Mouse (Mus musculus) hematopoietic stem cell, adult 5-6 weeks (primary cell): ENCODE data around the gene Cers1. TPM values are rescaled to one million over a fixed set of nuclear protein-coding genes. Genes with fewer than 3 reads are reported as not detected.
A peak's percentile ranks its signal among the peaks of the same experiment; 100 is the strongest.

Source experiments
- ATAC-seq, 2 experiments: fragments of 125-278 bp in 1 of 2; replicated peaks in 1 of 2; 2 replicates each; pipeline ENCODE4 v1.8.0; 2016 to 2017; ENCODE audit warnings: inconsistent platforms in 2 of 2, mild to moderate bottlenecking in 2 of 2, moderate number of reproducible peaks in 2 of 2, low read depth in 1 of 2, moderate TSS enrichment in 1 of 2; ENCODE audit not compliant: low FRiP score in 2 of 2, poor library complexity in 2 of 2, severe bottlenecking in 2 of 2, insufficient read depth in 1 of 2, low TSS enrichment in 1 of 2
- total RNA-seq: library from RNA; stranded (forward); fragments of 172-1452, 232-1000 nt; gene quantifications from 2 replicates; pipeline ENCODE4 v1.2.3, GENCODE M21; 2017

Gene Cers1
- total RNA-seq, 1 experiment from 2014 or later = not detected

DNA sequence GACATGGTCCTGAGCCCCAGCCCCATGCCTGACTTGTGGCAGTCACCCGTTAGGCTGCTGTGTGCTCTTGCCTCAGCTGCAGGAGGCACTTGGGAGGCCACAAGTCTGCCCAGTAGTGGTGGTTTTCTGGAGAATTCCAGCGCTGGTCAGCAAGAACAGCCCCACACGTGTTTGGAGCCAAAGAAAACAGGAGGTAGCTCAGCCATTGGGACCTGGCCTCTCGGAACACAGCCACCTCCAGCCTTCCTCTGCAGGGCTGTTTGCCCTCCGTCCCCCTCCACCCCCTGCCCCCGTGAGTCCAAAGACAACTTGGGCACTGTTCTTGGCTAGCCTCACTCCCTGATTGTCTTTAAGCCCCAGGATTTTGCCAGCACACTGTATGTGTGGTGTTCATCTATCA is 56.4 kb downstream of the Cers1 start:
- ATAC-seq = no peak

DNA sequence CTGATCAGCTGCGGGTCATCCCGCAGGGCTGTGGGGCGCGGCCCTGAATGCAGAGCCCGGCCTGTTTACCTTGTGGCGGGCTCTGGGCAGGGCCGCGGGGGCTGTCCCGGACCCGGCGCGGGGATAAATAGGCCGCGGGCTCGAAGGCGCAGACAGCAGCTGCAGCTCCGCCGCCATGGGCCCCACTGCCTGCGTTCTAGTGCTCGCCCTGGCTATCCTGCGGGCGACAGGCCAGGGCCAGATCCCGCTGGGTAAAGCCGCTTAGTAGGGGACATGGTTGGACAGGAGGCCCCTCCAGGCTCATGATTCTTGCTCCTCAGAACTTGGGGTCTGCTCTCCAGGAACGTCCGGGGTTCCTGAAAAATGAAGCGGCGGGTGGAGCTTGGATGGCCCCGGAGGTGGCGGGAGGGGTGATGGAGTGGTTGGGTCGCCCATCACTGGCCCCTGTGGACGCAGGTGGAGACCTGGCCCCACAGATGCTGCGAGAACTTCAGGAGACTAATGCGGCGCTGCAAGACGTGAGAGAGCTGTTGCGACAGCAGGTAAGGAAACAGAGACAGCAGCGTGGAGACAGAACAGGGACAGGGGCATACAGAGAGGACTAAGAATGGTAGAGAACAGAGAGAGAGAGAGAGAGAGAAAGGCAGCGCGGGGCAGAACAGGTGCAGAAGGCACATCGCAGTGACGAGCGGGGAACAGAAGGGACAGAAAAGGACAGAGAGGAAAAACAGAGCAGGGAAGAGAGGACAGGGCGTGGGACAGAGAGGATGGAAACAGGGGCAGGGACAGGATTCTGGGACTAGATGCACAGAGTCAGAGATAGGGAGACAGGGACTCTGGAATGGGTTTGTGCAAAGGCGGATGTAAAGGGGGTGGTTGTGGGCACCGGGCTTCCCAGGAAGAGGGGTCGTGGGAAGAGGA is 58.1 kb downstream of the Cers1 start, which contains the start of gene Comp:
Gene Comp, plus strand, starts transcription at position 162 of the 921 bp plus-strand sequence.
- ATAC-seq = no peak

DNA sequence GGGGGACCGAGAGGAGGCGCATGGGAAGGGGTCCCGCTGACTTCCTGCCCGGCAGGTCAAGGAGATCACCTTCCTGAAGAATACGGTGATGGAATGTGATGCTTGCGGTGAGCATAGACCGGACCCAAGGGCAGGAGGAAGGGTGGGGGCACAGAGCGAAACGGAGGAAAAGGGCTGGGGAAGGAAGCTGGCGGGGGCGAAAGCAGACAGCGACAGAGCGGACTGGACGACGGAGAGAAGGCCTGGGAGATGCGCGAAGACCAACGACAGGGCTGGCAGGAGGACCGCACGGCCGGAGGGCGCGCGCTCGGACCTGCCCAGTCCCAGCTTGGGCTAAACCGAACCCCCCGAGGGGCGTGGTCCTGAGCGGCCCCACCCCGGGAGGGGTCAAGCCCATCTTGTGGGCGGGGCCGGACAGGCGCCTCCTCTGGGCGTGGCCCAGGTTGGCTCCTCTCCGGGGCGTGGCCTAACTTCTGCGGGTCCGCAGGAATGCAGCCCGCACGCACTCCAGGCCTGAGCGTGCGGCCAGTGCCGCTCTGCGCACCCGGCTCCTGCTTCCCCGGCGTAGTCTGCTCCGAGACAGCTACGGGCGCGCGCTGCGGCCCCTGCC is 58.8 kb downstream of the Cers1 start:
- peak; percentile 16 to 28; a peak in 1 of 4 replicates for ATAC-seq

DNA sequence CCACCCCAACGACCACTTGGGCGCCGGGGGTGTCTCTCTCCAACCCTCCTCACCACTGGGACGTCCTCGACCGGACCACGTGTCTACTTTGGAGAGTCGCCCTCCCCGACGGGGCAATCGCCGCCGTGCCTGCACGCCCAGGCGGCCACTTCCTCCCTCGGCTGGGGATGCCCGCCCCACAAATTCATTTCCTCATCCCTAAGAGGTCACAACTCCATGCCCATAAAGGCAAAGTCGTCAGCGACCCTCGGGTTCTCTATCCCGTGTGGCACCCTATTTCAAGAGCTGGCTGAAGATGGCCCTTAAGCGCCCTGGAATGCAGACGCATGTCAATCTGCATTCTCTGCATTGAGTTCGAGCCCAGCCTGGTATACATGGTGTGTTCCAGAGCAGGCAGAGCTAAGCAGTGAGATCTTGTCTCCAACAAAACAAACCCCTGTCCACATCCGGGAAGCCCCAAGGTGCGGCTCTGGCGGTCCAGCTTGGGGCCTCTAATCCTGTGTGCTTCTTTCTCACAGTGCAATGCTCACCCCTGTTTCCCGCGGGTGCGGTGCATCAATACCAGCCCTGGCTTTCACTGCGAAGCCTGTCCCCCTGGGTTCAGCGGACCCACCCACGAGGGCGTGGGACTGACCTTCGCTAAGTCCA is 59.8 kb downstream of the Cers1 start:
- ATAC-seq = peak; percentile 28 to 41; a peak in 3 of 4 replicates

DNA sequence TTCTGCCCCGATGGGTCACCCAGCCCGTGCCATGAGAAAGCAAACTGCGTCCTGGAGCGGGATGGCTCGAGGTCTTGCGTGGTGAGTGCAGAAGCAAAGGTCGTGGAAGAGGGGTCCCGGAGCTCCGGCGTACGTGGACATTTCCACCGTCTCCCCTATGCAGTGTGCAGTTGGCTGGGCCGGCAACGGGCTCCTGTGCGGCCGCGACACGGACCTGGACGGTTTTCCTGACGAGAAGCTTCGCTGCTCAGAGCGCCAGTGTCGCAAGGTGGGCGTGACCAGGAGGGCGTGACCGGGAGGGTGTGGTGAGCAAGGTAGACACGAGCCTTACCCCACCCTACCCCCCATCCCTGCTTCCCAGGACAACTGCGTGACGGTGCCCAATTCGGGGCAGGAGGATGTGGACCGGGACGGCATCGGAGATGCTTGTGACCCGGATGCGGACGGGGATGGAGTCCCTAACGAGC is 60.7 kb downstream of the Cers1 start:
- ATAC-seq = no peak

DNA sequence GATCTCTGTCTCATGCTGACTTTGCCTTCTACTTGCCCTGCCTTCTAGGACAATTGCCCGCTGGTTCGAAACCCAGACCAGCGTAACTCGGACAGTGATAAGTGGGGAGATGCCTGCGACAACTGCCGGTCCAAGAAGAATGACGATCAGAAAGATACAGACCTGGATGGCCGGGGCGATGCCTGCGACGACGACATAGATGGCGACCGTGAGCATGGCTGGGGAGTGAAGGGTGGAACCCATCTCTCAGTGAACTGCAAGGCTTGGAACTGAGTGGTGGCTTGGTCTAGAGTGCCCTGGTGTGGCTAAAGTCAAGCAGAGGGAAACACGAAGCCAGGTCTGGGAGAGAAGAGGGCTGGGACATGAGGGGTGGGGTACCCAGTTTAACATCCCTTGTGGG is 61.5 kb downstream of the Cers1 start:
- ATAC-seq = no peak

DNA sequence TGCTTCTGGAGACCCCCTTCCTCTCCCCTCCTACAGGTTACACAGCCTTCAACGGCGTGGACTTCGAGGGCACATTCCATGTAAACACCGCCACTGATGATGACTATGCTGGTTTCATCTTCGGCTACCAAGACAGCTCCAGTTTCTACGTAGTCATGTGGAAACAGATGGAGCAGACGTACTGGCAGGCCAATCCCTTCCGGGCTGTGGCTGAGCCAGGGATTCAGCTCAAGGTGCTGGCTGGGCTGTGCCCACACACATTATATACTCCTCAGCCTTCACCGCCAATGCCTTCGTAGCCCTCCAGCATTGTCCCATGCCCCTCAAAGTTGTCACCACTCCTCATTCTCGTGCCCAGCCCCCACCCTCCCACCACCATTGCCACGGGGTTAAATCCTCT is 64.5 kb downstream of the Cers1 start:
- no peak for ATAC-seq

Other genes starting within 250 kb of the Cers1 start
- 0.63 TPM in 1 of 2 replicates, not detected in the other for gene Tm6sf2, start 242.9 kb upstream of the Cers1 start, total RNA-seq
- 0.31 TPM in 1 of 2 replicates, not detected in the other for gene Hapln4, start 232.3 kb upstream of the Cers1 start, total RNA-seq
- gene Ncan, start 194.9 kb upstream of the Cers1 start, total RNA-seq = not detected in 2 replicates
- gene Nr2c2ap, start 184.4 kb upstream of the Cers1 start, total RNA-seq = 11.4 and 13.9 TPM in 2 replicates
- gene Rfxank, start 176.6 kb upstream of the Cers1 start, total RNA-seq = 6.8 and 22.8 TPM in 2 replicates
- gene Borcs8, start 176.3 kb upstream of the Cers1 start, total RNA-seq = 39.0 and 43.0 TPM in 2 replicates
- gene Mef2b, start 176.1 kb upstream of the Cers1 start, total RNA-seq = 0.25 TPM in 1 of 2 replicates, not detected in the other
- 10.8 and 17.1 TPM in 2 replicates for gene Tmem161a, start 143.4 kb upstream of the Cers1 start, total RNA-seq
- 1.9 and 4.2 TPM in 2 replicates for gene Slc25a42, start 103.5 kb upstream of the Cers1 start, total RNA-seq
- gene Sugp2, start 81.5 kb upstream of the Cers1 start, total RNA-seq = 52.8 and 62.7 TPM in 2 replicates
- gene Armc6, start 81.3 kb upstream of the Cers1 start, total RNA-seq = 3.4 and 4.3 TPM in 2 replicates
- gene Homer3, start 32.9 kb upstream of the Cers1 start, total RNA-seq = 21.1 and 38.2 TPM in 2 replicates
- 96.3 and 103 TPM in 2 replicates for gene Ddx49, start 13.3 kb upstream of the Cers1 start, total RNA-seq
- 63.0 and 75.0 TPM in 2 replicates for gene Cope, start 13.3 kb upstream of the Cers1 start, total RNA-seq
- gene Gdf1, start 14.0 kb downstream of the Cers1 start, total RNA-seq = not detected in 2 replicates
- 27.1 and 34.1 TPM in 2 replicates for gene Upf1, start 37.5 kb downstream of the Cers1 start, total RNA-seq
- 0.44 and 4.1 TPM in 2 replicates for gene Comp, start 57.8 kb downstream of the Cers1 start, total RNA-seq
- 5.9 and 7.1 TPM in 2 replicates for gene Crtc1, start 123.8 kb downstream of the Cers1 start, total RNA-seq
- gene Klhl26, start 161.2 kb downstream of the Cers1 start, total RNA-seq = 7.8 and 7.9 TPM in 2 replicates
- gene Tmem59l, start 171.6 kb downstream of the Cers1 start, total RNA-seq = 0.20 TPM in 1 of 2 replicates, not detected in the other
- gene Crlf1, start 177.4 kb downstream of the Cers1 start, total RNA-seq = not detected in 2 replicates
- 32.8 and 38.3 TPM in 2 replicates for gene Rex1bd, start 191.0 kb downstream of the Cers1 start, total RNA-seq
- 2,498 and 4,881 TPM in 2 replicates for gene Uba52, start 195.0 kb downstream of the Cers1 start, total RNA-seq
- 112 and 114 TPM in 2 replicates for gene Fkbp8, start 211.9 kb downstream of the Cers1 start, total RNA-seq
- 66.1 and 70.0 TPM in 2 replicates for gene Kxd1, start 212.2 kb downstream of the Cers1 start, total RNA-seq
- gene Ell, start 223.7 kb downstream of the Cers1 start, total RNA-seq = 9.2 and 14.3 TPM in 2 replicates